Mouse (Mus musculus): Measurements from ENCODE around the gene Tmem53.

The Tmem53 gene

DNA sequence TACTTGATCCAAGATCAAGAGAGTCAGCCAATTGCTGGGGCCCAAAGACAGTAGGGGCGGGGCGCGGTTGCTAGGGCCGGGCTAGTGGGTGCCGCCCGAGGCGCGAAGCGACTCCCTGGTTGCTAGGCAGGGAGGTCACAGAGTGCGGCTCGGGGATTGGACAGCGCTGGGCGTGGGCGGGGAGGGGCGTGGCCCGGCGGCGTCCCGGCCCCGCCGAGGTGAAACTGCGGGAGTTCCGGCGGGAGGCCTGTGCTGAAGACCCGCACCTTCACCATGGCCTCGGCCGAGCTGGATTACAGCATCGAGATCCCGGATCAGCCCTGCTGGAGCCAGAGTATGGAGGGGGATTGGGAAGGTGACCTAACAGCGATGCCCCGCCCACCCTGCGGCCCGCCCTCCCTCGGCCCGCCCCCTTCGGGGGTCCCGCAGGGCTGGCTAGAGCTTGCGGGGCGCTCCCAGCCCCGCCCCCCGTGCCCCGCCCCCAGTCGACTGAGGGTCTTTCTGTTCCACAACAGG lies at the start of gene Tmem53, which contains the start of gene Armh1:
Gene Tmem53, plus strand, starts transcription at position 151 of the 516 bp plus-strand sequence.
Gene Armh1, minus strand, starts transcription at position 325 of the 516 bp plus-strand sequence.
- peak; percentile 90 for DNase-seq (ENCODE audit: low spot score)

DNA sequence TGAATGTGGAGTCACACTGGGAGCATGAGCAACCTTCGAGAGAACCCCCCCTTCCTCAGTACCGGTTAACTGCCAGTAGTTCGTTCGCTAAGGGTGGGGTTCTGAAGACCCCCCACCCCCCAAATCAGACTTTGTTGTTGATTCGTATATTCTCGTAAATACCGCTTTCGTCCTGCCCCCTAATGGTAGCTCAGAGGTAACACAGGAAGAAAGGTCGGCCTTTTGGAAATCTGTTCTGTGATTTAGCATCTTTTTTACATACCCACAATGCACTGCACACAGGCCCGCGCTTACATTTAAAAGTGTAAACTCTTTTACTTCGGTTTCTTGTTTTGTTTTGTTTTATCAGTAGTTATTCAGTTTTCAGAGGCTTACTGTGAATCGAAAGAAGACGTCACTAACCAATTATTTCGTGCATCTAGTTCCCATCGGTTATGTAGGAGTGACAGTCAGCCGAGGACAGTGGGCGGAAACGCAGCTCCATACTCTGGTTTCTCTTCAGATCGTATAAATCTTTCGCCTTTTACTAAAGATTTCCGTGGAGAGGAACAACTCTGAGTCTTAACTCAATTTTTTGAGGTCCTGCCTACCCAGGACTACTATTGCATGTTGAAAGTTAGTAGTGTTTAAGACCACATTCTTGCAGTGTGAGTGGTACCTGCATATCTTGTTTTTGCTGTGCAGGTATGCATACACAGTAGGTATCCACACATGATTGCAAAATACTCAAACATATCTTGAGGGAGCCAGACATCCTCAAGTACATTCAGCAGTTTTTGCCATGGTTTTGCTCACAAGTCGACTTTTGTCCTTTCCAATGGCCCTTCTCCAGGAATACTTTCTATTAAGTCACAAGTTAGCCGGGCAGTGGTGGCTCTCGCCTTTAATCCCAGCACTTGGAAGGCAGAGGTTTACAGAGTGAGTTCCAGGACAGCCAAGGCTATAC lies 49.4 kb upstream of the Tmem53 start:
- DNase-seq (ENCODE audit: low spot score) = peak; percentile 81

- peak; percentile 57 for DNase-seq (ENCODE audit: low spot score)
These were observed 48.8 kb upstream of the Tmem53 start for GRCm38 (mm10) chr4:117202992-117203354.

DNA sequence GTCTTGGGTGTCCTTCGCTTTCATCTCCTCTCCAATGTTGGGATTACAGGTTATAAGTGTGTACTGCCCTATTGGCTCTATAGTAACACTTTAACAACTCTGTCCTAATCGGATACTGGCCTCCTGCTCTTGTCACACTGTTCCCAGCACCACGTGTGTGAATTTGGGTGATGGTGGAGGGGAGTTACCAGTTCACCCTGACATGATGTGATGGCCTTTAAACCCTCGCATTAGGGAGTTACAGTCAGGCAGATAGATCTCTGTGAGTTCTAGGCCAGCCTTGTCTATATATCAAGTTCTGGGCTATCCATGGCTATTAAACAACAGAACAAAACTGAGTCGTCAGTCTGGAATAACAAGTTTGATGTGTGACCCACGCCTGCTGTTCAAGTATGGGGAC lies 42.2 kb upstream of the Tmem53 start:
- DNase-seq (ENCODE audit: low spot score) = no peak

DNA sequence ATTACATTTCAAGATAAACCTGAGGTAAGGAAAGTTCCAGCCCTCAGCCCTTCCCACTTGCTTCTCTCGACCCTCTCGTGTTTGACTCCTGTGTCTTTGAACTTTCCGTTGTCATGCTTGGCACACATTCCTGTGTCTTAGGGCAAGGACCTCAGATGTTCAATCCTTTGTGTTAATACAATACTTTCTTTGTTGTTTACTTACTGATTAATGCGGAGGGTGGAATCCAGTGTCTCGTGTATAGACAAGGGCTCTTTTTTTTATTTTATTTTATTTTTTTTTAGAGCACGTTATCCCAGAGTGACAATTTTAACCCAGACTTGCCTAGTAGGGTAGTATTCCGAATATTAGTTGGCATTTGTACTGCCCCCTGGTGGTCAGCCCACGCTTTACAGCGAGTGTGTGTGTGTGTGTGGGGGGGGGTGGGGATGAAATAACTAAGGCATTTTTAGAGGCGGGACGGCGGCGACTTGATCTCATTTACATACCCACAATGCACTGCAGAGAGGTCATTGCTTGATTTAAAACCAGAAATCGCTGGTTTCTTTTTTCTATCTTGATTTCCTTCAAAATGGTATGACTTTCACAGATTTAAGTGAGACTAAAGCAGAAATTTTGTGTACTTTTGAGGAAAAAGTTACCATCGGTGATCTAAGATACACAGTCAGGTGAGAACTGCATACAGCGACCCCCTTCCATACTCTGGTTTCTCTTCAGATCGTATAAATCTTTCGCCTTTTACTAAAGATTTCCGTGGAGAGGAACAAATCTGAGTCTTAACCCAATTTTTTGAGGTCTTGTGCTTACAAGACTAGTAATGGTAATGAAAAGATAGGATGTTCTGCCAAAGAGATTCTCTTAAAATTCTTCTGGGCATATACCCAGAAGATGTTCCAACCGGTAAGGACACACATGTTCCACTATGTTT lies 41.3 kb upstream of the Tmem53 start:
- DNase-seq (ENCODE audit: low spot score) = peak; percentile 54

- no peak for DNase-seq (ENCODE audit: low spot score)
These were observed 37.5 kb upstream of the Tmem53 start for GRCm38 (mm10) chr4:117214250-117214649.

DNA sequence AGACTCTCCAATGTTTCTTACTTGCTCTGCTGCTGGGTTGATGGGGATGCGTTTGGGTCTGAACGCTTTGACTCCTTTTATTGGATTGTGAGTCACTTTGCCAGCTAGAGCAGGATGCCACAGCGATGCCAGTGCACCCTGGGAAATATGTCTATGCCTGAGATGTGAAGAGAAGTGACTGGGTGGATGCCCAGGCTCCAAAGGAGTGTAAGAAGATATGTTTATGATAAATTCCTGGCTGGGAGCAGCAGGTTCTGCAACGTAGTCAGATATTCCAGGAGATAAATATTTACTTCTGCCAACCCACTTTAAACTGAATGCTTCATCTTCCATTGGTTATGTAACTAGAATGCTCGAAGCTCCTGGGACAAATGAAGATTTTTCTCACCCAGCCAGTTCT lies 34.7 kb upstream of the Tmem53 start:
- DNase-seq (ENCODE audit: low spot score) = no peak

- DNase-seq (ENCODE audit: low spot score) = peak; percentile 62
These were observed 33.1 kb upstream of the Tmem53 start for GRCm38 (mm10) chr4:117218517-117219219.

DNA sequence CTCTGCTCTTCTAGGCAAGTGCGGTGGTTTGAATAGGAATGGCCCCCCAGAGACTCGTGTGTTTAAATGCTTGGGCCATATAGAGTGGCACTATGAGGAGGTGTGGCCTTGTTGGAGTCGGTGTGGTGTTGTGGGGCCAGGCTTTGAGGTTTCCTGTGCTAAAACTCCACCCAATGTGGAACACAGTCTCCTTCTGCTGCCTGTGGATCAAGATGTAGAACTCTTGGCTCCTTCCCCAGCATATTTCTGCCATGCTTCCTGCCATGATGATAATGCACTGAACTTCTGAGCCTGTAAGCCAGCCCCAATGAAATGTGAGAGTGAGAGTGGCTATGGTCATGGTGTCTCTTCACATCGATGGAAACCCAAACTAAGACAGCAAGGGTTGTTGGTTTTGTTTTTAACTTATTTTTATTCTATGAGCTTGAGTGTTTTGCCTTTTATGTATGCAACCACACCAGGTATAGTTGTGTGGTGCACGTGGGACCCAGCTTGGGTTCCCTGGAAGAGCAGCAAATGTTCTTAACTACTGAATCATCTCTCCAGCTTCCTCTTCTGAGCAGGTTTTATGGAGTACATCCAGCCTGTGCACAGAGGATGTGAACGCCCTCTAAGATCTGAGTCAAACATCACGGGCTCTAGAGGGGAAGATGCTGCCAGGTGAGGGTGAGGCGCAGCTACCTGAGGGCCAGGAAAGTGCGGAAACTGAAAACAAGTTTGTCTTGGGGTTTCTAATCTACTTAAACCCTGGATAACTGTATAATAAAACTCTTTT lies 30.8 kb upstream of the Tmem53 start:
- no peak for DNase-seq (ENCODE audit: low spot score)

GRCm38 (mm10) chr4:117221836-117222235 lies 29.9 kb upstream of the Tmem53 start:
- no peak for DNase-seq (ENCODE audit: low spot score)

GRCm38 (mm10) chr4:117223001-117223400 lies 28.8 kb upstream of the Tmem53 start:
- DNase-seq (ENCODE audit: low spot score) = no peak

DNA sequence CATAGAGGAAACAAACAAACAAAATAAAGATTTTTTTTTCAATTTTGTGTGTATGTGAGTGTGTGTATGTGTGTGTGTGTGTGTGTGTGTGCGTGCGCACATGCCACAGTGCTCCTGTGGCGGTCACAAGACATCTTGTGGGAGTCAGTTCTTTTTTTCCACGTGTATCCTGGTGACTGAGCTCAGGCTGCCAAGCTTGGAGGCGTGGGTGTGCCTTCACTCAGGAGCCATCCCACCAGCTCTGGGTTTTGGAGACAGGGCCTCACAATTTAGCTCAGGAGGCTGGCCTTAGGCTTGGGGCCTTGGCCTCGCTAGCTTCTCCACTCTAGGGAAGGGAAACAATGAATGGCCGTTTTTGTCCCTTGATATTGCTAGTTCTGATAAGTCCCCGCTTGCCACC lies 27.6 kb upstream of the Tmem53 start:
- no peak for DNase-seq (ENCODE audit: low spot score)

DNA sequence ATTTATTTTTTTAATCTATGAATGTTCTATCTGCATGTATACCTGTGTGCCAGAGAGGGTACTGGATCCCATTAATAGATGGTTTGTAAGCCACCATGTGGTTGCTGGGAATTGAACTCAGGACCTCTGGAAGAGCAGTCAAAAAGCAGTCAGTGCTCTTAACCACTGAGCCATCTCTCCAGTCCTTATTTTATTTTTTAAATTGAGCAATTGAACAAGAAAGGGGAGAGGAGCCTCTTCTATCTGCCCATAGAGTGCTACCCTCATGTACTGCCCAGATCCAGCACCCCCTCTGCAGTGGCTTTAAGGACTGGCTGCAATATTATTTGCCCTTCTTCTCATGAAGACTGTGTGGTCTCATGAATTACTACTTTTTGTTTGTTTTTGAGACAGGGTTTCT lies 26.5 kb upstream of the Tmem53 start:
- DNase-seq (ENCODE audit: low spot score) = no peak

DNA sequence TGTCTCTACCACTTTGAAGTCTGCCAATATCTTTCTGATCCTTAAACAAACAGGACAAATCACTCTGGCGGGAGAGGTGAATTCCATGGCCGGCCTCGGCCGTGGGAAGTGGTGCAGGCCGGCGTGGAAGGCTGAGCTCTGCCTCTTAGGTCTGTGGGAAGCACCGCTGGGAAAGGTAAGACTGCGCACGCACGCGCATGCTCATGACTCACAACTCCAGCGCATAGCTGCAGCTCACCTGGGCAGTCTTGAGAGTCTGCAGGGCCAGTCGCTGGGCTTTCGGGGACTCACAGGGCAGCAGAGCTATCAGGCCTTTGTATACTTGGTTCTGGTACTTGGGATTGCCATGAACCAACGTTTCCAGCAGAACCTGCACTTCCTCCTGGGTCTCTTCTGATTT lies 22.2 kb upstream of the Tmem53 start:
- DNase-seq (ENCODE audit: low spot score) = no peak

DNA sequence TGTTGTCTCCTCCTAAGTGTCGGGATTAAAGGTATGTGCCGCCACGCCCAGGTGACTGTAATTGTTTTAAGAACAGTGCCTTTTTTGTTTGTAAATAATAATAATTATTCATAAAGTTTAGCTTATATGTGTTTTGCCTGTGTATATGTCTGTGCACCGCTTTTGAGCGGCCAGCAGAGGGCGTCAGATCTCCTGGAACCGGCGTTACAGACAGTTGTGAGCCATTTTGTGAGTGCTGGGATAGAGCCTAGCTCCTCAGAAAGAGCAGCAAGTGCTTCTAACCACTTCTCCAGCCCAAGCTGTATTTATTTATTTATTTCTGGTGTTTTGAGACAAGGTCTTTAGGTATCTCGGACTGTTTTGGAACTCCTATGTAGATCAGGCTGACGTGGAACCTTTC lies 21.4 kb upstream of the Tmem53 start:
- no peak for DNase-seq (ENCODE audit: low spot score)

DNA sequence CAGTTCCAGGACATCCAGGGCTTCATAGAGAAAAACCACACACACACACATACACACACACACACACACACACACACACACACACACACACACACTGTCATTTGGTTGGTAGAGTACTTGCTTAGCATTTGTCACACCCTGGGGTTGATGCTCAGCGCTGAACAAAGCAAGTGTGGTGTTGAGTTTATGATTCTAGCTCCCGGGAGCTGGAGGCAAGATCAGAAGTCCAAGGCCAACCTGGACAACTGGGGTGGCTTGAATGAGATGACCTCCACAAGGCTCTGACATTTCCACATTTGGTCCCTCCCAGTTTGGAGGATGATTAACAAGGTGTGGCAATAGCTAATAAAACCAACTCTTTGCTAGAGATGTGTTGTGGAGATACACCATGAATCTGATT lies 20.5 kb upstream of the Tmem53 start:
- DNase-seq (ENCODE audit: low spot score) = no peak

- no peak for DNase-seq (ENCODE audit: low spot score)
These were observed 17.5 kb upstream of the Tmem53 start for GRCm38 (mm10) chr4:117234166-117234741.

GRCm38 (mm10) chr4:117235822-117236221 lies 15.9 kb upstream of the Tmem53 start:
- no peak for DNase-seq (ENCODE audit: low spot score)

DNA sequence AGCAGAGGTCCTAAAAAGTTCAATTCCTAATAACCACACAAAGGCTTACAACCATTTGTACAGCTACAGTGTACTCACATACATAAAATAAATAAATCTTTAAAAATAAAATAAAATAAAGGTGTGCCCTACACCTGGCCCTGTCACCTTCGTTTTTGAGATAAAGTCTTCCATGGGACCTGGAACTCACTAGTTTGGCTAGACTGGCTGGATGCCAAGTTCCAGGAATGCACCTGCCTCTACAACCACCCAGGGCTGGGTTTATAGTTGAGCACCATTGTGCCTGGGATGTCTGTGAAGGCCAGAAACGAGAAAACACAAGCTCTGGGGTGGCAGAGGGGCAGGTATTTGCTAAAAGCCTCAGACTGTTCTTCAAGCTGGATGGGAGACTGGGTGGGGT lies 12.6 kb upstream of the Tmem53 start:
- no peak for DNase-seq (ENCODE audit: low spot score)

- DNase-seq (ENCODE audit: low spot score) = no peak
These were observed 10.9 kb upstream of the Tmem53 start for GRCm38 (mm10) chr4:117240867-117241266.

- DNase-seq (ENCODE audit: low spot score) = no peak
These were observed 769 bp upstream of the Tmem53 start for GRCm38 (mm10) chr4:117250982-117251381.
